Mouse (Mus musculus) gastrocnemius, adult 2 months (tissue): ENCODE measurements at regions not wholly inside any gene's neighbourhood (a gene's known extent, or its start where the extent isn't known, plus 50 kb on each side); places are given as distances from the start of the nearest gene placed in this dataset.

Source experiments
- DNase-seq: peaks from one replicate; pipeline ENCODE4 v3.0.0; 2022
- H3K27ac ChIP-seq: fragments of 200-600 bp; 2 replicates; pipeline ENCODE4 v1.8.1; 2022; ENCODE audit warnings: mild to moderate bottlenecking
- H3K4me3 ChIP-seq: fragments of 200-600 bp; 2 replicates; pipeline ENCODE4 v1.8.1; 2022; ENCODE audit warnings: mild to moderate bottlenecking, moderate library complexity
- CTCF ChIP-seq: fragments of 200-600 bp; IDR thresholded peaks from 2 replicates; pipeline ENCODE4 v1.8.1; 2022; ENCODE audit warnings: antibody characterized with exemption, mild to moderate bottlenecking, moderate library complexity
- intact Hi-C: fragments of 180-260 bp; cut with DNase I; formaldehyde crosslinking; loops from one replicate; pipeline ENCODE4 v1.15.1; 2025

DNA sequence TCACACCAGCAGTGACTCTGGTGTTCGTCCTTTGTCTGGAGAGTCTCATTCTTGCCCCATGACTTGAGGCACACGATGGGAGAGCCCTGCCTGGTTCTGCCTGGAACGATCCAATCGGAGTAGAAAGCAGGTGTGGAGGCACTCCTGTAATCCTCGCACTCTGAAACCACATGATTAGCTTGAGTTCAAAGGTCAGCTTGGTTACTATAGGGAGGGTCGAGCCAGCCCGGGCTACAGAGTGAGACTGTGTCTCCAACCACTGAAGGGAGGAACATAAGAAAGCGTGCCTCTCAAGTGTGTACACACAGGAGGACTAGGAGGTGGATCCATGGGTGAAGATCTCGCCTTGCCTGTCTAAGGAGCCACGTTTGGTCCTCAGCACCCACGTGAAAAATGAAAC, 504.0 kb downstream of the Vrk1 start:
- TF ChIP-seq CTCF: no peak
- intact Hi-C loops: no loop called here
- H3K27ac ChIP-seq: no peak overlapping the region
- no peak overlapping the region for H3K4me3 ChIP-seq
- no peak for DNase-seq

DNA sequence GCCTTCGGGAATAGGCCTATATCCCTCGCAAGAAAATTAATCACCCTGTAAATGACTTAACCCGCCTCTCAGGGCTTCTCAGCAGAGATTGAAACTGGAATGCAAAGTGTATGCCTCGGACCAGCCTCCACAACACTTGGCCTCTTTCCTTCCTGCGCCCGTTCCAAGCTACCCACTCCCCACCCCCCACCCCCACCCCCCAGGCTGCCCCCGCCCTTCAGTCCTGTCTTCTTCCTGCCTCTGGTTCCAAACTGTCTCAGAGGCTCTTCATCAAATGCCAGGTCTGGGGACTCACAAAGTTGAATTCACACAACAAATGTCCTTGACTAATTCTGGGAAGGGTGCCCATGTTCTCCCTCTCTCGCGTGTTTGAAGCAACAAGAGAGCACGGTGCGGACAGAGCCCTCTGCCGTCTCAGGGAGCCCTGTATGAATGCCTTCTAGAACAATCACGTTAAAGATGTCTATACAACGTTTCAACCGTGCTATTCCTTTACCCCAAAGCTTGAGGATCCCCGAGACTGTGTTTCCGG, 505.3 kb downstream of the Vrk1 start:
- Histone ChIP-seq H3K27ac (no peak overlapping the region), H3K4me3 (no peak overlapping the region)
- intact Hi-C loops: no loop called here
- TF ChIP-seq CTCF: no peak
- DNase-seq: no peak

DNA sequence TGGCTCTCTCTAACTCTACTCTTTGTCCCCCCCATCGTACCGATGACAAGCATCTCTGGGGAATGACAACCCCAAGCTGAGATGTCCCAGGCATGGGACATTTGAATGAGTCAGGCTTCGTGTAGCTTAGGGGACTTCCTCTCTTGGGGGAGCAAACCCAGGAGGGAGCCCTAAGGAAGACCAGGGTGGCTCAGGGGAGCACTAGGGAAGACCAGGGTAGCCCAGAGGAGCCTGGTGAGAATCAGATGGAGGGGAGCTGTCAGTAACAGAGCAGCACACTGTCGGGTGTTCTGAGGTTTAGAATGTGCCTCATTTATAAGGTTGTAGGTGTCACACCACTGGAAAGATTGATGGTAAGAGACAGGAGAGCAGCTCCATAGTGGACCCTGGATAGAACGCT, 509.1 kb downstream of the Vrk1 start:
- TF ChIP-seq CTCF: no peak
- intact Hi-C loops: no loop called here
- Histone ChIP-seq H3K27ac (no peak overlapping the region), H3K4me3 (no peak overlapping the region)
- DNase-seq: no peak

DNA sequence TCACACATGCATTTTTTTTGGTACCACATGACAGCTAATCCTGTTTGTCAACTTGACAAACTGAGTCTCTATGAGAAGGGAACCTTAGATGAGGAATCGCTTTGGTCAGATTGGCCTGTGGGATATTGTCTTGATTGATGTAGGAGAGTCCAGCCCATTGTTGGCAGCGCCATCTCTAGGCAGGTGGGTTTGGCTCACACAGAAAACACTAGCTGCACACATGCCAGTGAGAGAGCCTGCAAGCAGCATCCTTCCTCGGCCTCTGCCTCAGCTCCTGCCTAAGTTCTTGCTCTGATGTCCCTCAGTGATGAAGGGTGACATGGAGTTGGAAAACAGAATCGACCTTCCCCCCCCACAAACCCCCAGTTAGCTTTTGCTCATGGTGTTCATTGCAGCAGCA, 514.4 kb downstream of the Vrk1 start:
- H3K4me3 ChIP-seq: no peak overlapping the region
- H3K27ac ChIP-seq: no peak overlapping the region
- no peak for TF ChIP-seq CTCF
- intact Hi-C loops: no loop called here
- DNase-seq: no peak

DNA sequence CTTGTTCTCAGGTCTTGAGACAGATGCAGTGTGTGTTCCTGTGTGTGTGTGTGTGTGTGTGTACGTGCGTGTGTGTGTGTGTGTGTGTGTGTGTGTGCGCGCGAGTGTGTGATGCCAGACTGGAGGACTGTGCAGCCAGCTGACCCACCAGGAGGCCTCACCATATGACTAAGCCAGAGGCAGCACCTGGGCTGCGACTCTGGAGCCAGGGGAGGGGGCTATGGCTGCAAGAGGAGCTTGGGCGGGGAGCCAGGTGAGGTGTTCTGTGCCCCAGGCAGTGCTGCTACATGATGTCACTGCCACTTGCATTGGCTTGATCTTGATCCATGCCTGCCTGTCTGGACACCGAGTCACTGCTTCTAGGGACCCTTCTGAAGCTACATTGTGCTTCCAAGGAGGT, 517.1 kb downstream of the Vrk1 start:
- no peak for TF ChIP-seq CTCF
- intact Hi-C loops: no loop called here
- Histone ChIP-seq H3K4me3 (no peak overlapping the region), H3K27ac (no peak overlapping the region)
- DNase-seq: no peak

DNA sequence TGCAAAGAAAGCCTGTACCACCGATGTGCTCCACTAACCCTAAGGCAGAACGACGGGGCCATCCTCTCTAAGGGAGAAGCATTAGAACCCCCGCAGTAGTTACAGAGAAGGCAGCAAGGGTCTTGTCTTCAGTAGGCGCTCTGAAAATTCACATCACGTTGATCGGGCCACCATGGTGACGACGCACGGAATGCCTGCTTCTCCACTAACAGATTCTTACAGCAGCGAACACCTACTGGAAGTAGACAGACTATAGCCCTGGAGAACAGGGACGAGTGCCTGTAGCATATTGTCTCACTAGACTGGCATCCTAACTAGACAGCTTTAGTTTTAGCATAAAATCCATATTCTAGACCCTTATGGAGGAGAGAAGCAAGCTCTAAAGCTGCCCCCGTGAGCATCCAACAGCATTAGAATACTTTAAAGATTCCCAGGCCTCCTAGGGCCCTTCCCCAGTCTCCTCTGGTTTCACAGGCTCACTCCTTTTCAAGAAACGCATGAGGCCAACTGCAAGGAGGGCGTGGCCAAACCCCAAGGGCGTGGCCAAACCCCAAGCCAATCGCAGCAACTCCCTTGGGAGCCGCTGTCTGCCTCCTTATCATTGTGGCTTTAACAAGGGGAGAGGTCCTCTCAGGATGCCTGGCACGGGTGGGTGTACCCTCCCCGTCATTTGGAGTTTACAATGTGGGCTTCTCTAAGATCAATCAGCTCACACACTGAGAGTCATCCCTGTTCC, 517.8 kb downstream of the Vrk1 start:
- intact Hi-C loops: no loop called here
- no peak overlapping the region for H3K4me3 ChIP-seq
- TF ChIP-seq CTCF: no peak
- no peak for DNase-seq
- H3K27ac ChIP-seq: no peak overlapping the region

DNA sequence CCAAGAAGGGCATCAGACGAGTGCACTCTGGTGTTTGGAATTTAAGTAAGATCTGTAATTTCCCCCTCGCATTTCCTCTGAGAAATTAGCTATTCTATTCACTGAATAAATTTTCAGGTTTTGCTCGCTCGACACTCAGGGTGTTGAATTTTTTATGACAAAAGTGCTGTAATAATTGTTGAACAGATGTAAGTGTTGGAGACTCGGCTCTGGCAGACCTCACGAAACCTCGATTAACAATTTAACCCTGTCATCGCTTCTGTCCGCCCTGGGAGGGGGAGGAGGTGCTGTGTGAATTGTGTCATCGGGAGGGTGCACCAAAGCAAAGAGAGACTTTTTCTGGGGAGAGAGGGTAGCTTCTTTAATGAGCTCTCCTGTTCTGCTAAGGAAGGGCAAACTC, 518.5 kb downstream of the Vrk1 start:
- no peak for TF ChIP-seq CTCF
- intact Hi-C loops: no loop called here
- H3K27ac ChIP-seq: no peak overlapping the region

DNA sequence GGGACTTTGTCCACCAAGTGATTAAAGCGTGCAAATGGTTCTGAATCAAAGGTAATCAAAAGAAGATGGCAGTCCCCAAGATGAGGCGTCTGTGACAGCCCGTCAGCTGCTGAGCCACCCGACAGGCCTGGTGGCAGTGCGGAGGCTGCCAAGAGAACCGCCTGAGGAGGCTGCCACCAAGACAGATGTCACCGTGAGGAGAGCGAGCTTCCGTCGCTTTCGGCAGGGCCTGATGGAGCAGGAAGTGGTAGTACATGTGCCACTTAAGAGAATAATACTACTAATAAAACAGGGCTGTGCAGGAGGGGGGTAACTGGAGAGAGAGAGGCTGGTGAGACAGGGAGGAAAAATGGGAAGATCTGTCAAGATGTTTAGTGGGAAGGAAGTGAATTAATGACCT, 519.1 kb downstream of the Vrk1 start:
- Histone ChIP-seq H3K4me3 (no peak overlapping the region), H3K27ac (no peak overlapping the region)
- no peak for TF ChIP-seq CTCF
- no peak for DNase-seq
- intact Hi-C loops: no loop called here

More for the DNA sequence above, 518.5 kb downstream of the Vrk1 start:
- no peak for DNase-seq
- no peak overlapping the region for H3K4me3 ChIP-seq

DNA sequence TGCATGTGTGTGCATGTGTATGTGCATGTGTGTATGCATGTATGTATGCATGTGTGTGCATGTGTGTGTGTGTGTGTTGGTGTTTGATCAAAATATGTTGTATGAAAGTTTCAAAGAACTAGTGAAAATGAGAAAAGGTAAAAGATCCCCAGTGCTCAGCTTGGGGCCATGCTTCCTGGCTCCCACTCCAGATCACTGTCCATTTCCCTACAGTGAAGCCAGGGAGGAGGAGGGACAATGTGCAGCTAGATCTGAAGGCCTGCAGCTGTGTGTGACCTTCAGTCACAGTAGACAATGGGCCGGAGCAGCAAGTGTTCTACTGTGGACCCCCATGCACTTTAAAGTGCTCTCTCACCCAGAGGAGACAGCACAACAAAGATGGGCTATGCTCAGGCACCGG, 525.1 kb downstream of the Vrk1 start:
- no peak for TF ChIP-seq CTCF
- Histone ChIP-seq H3K4me3 (no peak overlapping the region), H3K27ac (no peak overlapping the region)
- no peak for DNase-seq
- intact Hi-C loops: no loop called here

DNA sequence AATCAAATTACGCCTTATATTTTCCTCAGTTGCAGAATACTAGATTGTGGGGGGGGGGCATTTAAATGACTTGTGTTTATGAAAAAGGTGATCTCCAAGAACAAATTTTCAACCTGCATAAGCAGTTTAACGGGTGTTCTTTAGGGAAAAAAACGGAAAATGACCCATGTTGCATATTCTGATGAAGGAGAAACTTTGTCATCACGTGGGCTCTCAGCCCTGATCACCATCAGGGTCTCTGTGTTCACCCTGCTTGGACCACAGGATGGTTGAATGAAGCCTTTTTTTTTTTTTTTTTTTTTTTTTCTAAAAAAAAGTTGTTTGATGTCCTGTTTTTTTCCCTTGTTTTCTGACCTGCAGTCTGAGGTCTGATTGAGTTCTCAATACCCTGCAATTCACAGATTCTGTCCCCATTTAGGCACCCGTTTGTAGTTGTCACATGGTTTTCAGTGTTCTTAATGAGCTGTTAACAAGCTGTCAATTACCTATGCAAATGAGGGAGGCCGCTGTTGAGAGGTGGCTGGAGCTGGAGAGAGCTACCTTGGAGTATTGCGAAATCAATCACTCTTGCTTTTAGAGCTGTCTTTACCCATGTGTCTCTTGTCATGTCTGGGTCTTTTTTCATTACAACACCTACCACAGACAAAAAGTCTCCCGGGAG, 525.7 kb downstream of the Vrk1 start:
- intact Hi-C loops: no loop called here
- TF ChIP-seq CTCF: no peak

DNA sequence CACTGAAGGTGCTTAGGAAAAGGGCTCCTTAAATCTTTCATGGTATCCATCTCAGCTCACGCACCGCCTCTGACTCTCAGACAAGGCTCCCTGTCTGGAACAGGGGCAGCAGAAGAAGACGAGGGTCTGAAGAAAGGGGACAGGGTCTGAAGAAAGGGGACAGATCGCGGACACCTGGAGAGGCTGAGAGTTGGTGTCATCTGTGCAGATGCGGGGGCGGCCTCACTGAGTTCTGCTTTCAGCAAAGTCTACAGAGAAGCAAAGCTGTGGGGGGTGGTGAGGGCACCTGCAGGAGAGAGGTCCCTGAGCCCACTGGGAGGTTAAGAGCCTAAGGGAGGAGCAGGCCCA, 526.2 kb downstream of the Vrk1 start:
- intact Hi-C loops: no loop called here
- no peak for TF ChIP-seq CTCF
- DNase-seq: no peak
- no peak overlapping the region for H3K27ac ChIP-seq
- H3K4me3 ChIP-seq: no peak overlapping the region

More for the DNA sequence above, 525.7 kb downstream of the Vrk1 start:
- no peak for DNase-seq
- H3K4me3 ChIP-seq: no peak overlapping the region
- no peak overlapping the region for H3K27ac ChIP-seq

DNA sequence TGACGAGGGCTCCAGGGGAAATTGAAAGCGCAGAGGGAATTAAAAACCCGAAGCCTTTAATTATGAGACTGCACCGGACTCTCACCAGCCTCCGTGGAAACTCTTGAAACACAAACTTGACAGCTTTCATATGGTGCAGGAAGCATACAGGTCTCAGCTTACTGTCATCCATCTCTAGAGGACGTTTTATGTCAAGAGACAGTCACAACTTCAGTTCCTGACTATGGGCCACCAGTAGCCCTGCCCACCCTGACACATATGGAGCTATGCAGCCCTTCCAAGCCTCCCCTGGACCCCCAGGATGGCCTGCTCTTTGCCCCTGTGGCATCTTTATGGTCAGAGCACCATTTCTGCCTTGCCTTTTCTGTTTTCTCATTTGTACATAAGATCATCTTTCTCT, 530.0 kb downstream of the Vrk1 start:
- Histone ChIP-seq H3K4me3 (no peak overlapping the region), H3K27ac (no peak overlapping the region)
- no peak for TF ChIP-seq CTCF
- DNase-seq: no peak
- intact Hi-C loops: no loop called here

DNA sequence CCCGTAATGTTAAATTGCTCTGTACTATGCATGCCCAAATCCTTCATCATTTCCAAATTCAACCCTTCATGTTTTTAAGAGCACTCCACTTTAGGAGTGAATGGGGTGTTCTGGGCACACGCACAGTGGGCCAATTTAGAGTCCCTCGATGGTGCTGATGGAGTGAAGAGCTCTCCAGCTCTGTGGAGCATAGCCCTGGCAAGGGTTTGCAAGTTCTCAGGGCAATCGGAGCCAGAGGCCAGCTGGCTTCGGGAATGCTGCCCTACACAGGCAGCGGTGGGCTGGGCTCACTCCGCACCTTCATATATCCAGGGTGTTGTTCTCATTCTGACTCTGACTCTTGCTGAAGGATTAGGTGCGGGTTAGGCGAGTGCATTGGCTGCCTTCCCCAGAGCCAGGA, 549.5 kb downstream of the Vrk1 start:
- H3K4me3 ChIP-seq: no peak overlapping the region
- intact Hi-C loops: no loop called here
- TF ChIP-seq CTCF: no peak
- no peak overlapping the region for H3K27ac ChIP-seq
- no peak for DNase-seq

DNA sequence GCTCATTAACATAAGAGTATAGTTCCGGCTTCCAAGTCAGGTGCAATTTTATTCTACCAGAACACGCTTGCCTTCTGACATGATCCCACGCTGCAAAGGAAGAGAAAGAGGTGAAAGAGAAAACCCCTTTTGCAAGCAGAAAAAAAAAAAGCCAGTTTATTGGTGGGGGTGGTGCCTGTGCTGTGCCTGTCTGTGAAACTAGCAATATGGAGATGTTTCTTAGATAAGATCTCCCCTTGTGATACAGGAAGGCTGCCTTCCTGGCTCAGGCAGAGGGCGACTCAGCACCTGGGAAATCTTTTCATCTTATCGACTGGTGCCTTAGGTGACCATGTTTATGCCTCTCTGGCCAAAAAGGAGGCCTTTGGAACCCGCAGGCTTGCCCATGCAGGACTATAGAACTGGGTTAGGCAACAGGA, 555.2 kb downstream of the Vrk1 start:
- intact Hi-C loops: no loop called here

More for the DNA sequence above, 555.2 kb downstream of the Vrk1 start:
- TF ChIP-seq CTCF: no peak
- no peak for DNase-seq
- H3K27ac ChIP-seq: no peak overlapping the region
- no peak overlapping the region for H3K4me3 ChIP-seq
